22 mouse cellular contexts compared by ENCODE assay signal in the genomic region with DNA sequence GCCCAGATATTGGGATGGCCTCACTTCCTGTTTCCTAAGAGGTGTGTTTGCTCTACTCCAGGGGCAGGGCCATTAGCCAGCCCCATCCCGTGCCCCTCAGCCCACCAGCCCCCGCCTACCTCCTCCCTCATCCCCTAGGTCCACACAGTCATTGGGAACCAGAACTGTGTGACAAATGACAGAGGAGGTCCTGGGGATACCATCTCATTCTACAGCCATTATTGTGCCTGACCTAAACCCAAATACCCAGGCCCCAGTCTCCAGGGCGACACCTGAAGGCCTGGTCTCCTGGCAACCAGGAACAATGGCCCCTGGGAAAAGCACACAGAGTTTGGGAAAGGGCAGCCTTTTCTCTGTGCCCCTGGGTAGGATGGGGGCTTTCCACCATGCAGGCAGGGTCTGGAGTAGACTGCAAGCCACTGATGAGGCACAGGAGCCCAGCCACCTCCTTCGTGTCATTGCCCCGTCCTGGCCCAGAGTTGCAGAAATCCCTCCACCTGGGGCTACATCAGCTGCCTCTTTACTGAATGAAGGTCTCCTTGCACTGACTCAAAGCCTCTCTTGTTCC. TPM values are rescaled to one million over a fixed set of nuclear protein-coding genes. Genes with fewer than 3 reads are reported as not detected.
A peak's percentile ranks its signal among the peaks of the same experiment; 100 is the strongest.
DNase-seq lines count a peak whose midpoint lies in the region; ATAC-seq and TF ChIP-seq lines count a peak whose summit lies in the region.
"Had no signal": no experiment of that assay in that cellular context is flagged by ENCODE, and none has a peak within 500 bp of the region (broad histone marks: within the 10 kb centered on the region; RNA-seq: fewer than 3 reads in every experiment).

No protein-coding gene starts in this region.

- TF ChIP-seq CTCF in hindbrain, postnatal 0 days (IDR thresholded peaks at IDR 0.05; ENCODE audit: low read depth): no peak

- H3K27ac ChIP-seq in hindbrain, embryonic 10.5 days: peak overlapping the region; percentile 84
- no peak overlapping the region for H3K27ac ChIP-seq in hindbrain, postnatal 0 days
- H3K27ac ChIP-seq in hindbrain, embryonic 16.5 days (ENCODE audit: low read depth, low read length): no peak overlapping the region
- peak overlapping the region; percentile 69 for H3K27ac ChIP-seq in neural tube, embryonic 13.5 days (replicated peaks)
- H3K27ac ChIP-seq: embryonic facial prominence, embryonic 15.5 days; gastrocnemius, adult 2 months; limb, embryonic 12.5 days; liver, embryonic 13.5 days had no signal

- H3K9me3 ChIP-seq in hindbrain, embryonic 10.5 days: no peaks in the 10 kb centered on the region
- H3K9me3 ChIP-seq in hindbrain, postnatal 0 days (ENCODE audit: low read length): no peaks in the 10 kb centered on the region
- no peaks in the 10 kb centered on the region for H3K9me3 ChIP-seq in hindbrain, embryonic 16.5 days (ENCODE audit: control insufficient read depth, low read length)
- H3K9me3 ChIP-seq in neural tube, embryonic 13.5 days: no peaks in the 10 kb centered on the region
- H3K9me3 ChIP-seq: embryonic facial prominence, embryonic 15.5 days; limb, embryonic 12.5 days; liver, embryonic 13.5 days; megakaryocyte, embryonic 14.5 days had no signal

- peak overlapping the region; percentile 21; the same call in 1 of the 2 replicates for H3K4me3 ChIP-seq in hindbrain, embryonic 10.5 days
- no peak overlapping the region for H3K4me3 ChIP-seq in hindbrain, postnatal 0 days (ENCODE audit: low read length)
- H3K4me3 ChIP-seq in hindbrain, embryonic 16.5 days (ENCODE audit: low read length): no peak overlapping the region
- H3K4me3 ChIP-seq in neural tube, embryonic 13.5 days: no peak overlapping the region
- H3K4me3 ChIP-seq: embryonic facial prominence, embryonic 15.5 days; gastrocnemius, adult 2 months; limb, embryonic 12.5 days; liver, embryonic 13.5 days; megakaryocyte, embryonic 14.5 days had no signal

- no peak overlapping the region for H3K4me2 ChIP-seq in hindbrain, postnatal 0 days (ENCODE audit: low read depth, low read length)
- no peak overlapping the region for H3K4me2 ChIP-seq in hindbrain, embryonic 16.5 days (ENCODE audit: low read length)
- no peak overlapping the region for H3K4me2 ChIP-seq in neural tube, embryonic 13.5 days
- H3K4me2 ChIP-seq: embryonic facial prominence, embryonic 15.5 days; limb, embryonic 12.5 days; liver, embryonic 13.5 days had no signal

- H3K9ac ChIP-seq in hindbrain, postnatal 0 days (replicated peaks; ENCODE audit: low read length): no peak overlapping the region
- no peak overlapping the region for H3K9ac ChIP-seq in hindbrain, embryonic 16.5 days (ENCODE audit: low read depth, low read length)
- H3K9ac ChIP-seq in neural tube, embryonic 13.5 days: no peak overlapping the region
- H3K9ac ChIP-seq: embryonic facial prominence, embryonic 15.5 days; forebrain, postnatal 0 days; limb, embryonic 12.5 days; liver, embryonic 13.5 days had no signal

- H3K4me1 ChIP-seq in hindbrain, embryonic 10.5 days (replicated peaks): peaks cover 89% of the 10 kb centered on the region
- H3K4me1 ChIP-seq in hindbrain, postnatal 0 days (ENCODE audit: insufficient read depth, low read length): peaks cover 19% of the 10 kb centered on the region
- peaks cover 32% of the 10 kb centered on the region for H3K4me1 ChIP-seq in hindbrain, embryonic 16.5 days (ENCODE audit: control insufficient read depth, insufficient read depth, low read depth, low read length)
- peaks cover 68% of the 10 kb centered on the region for H3K4me1 ChIP-seq in neural tube, embryonic 13.5 days (replicated peaks)
- H3K4me1 ChIP-seq: embryonic facial prominence, embryonic 15.5 days; liver, embryonic 13.5 days had no signal

- no peaks in the 10 kb centered on the region for H3K36me3 ChIP-seq in hindbrain, embryonic 10.5 days
- no peaks in the 10 kb centered on the region for H3K36me3 ChIP-seq in hindbrain, postnatal 0 days (ENCODE audit: insufficient read depth, low read length)
- no peaks in the 10 kb centered on the region for H3K36me3 ChIP-seq in hindbrain, embryonic 16.5 days (ENCODE audit: control insufficient read depth, insufficient read depth, low read length)
- no peaks in the 10 kb centered on the region for H3K36me3 ChIP-seq in neural tube, embryonic 13.5 days
- H3K36me3 ChIP-seq: embryonic facial prominence, embryonic 15.5 days; limb, embryonic 12.5 days; liver, embryonic 13.5 days had no signal

- H3K27me3 ChIP-seq in hindbrain, embryonic 10.5 days (ENCODE audit: insufficient read depth, poor library complexity, severe bottlenecking): peaks cover 92% of the 10 kb centered on the region
- no peaks in the 10 kb centered on the region for H3K27me3 ChIP-seq in hindbrain, postnatal 0 days (ENCODE audit: insufficient read depth, low read length)
- H3K27me3 ChIP-seq in hindbrain, embryonic 16.5 days (replicated peaks; ENCODE audit: control insufficient read depth, insufficient read depth, low read length): no peaks in the 10 kb centered on the region
- H3K27me3 ChIP-seq in neural tube, embryonic 13.5 days: peaks cover 16% of the 10 kb centered on the region
- H3K27me3 ChIP-seq: embryonic facial prominence, embryonic 15.5 days had no signal

- no peak for ATAC-seq in hindbrain, postnatal 0 days
- ATAC-seq in hindbrain, embryonic 16.5 days: peak; percentile 38
- ATAC-seq in neural tube, embryonic 13.5 days (ENCODE audit: low read depth): peak; percentile 41
- ATAC-seq in erythroid progenitor cell, adult 5-6 weeks (replicated peaks; ENCODE audit: low FRiP score, poor library complexity, severe bottlenecking): no peak
- ATAC-seq: forebrain, postnatal 0 days had no signal

- 21% methylated on average over 5 of the region's 5 CpGs for WGBS in hindbrain, embryonic 10.5 days
- 21% methylated on average over 5 of the region's 5 CpGs for WGBS in hindbrain, postnatal 0 days
- 12% methylated on average over 5 of the region's 5 CpGs for WGBS in hindbrain, embryonic 16.5 days
- WGBS in neural tube, embryonic 13.5 days: 14% methylated on average over 5 of the region's 5 CpGs

- peak; percentile 85 for DNase-seq in hindbrain, embryonic 10.5 days (ENCODE audit: low spot score)
- no peak for DNase-seq in hindbrain, postnatal 0 days (ENCODE audit: low spot score)
- peak; percentile 79 for DNase-seq in embryo, embryonic 9.5 days (ENCODE audit: extremely low spot score)
- DNase-seq in urinary bladder, adult 18-20 months (ENCODE audit: low spot score in 2 of 2): no peak
- no peak for DNase-seq in adipocyte (ENCODE audit: low spot score)
- DNase-seq: adrenal gland, postnatal 14 days; cerebellum, adult 11-12 months; cerebellum, postnatal 36 days; forebrain, postnatal 0 days; gastrocnemius, adult 2 months; heart, adult 18-20 months; kidney, adult 18-20 months; kidney, postnatal 10 days; liver, embryonic 13.5 days; right cerebral cortex, postnatal 4 days; thymus, postnatal 4 days had no signal

RNA-seq across cellular contexts. Expression of a gene that starts 44.5 kb away (rescaled TPM):
- polyA plus RNA-seq in hindbrain, embryonic 10.5 days (2016; fragmentation: Nextera tagmentation; extraction: Ambion mirVana): 13.9 and 18.0 TPM in 2 replicates
- 69.2 and 78.5 TPM in 2 replicates for total RNA-seq in hindbrain, postnatal 0 days (2014; rRNA removed)
- polyA plus RNA-seq in hindbrain, postnatal 0 days (2015; fragmentation: Nextera tagmentation; extraction: Ambion mirVana): 10.8 and 13.3 TPM in 2 replicates
- polyA plus RNA-seq in hindbrain, embryonic 16.5 days (2015; fragmentation: Nextera tagmentation; extraction: Ambion mirVana): 17.4 and 23.1 TPM in 2 replicates
- 34.2 and 35.8 TPM in 2 replicates for polyA plus RNA-seq in neural tube, embryonic 13.5 days (2015; fragmentation: Nextera tagmentation; extraction: Ambion mirVana)
- 1.1 and 1.7 TPM in 2 replicates for total RNA-seq in erythroid progenitor cell, adult 5-6 weeks (2015; ENCODE audit: low replicate concordance)
- total RNA-seq in erythroid progenitor cell, adult 5-6 weeks (2017; ENCODE audit: low replicate concordance): 1.0 and 1.6 TPM in 2 replicates

Comparison
In these comparisons a context has a peak if more than half of its experiments do, and no peak if none do; other contexts are left out.
1. DNase-seq: peak in hindbrain, embryonic 10.5 days (single experiment) and embryo, embryonic 9.5 days (single experiment); none in hindbrain, postnatal 0 days (single experiment), urinary bladder, adult 18-20 months (0 of 2) and adipocyte (single experiment).
2. H3K27ac ChIP-seq: peak in hindbrain, embryonic 10.5 days (single experiment) and neural tube, embryonic 13.5 days (single experiment); none in hindbrain, postnatal 0 days (single experiment) and hindbrain, embryonic 16.5 days (single experiment).
3. ATAC-seq: peak in hindbrain, embryonic 16.5 days (single experiment) and neural tube, embryonic 13.5 days (single experiment); none in hindbrain, postnatal 0 days (single experiment) and erythroid progenitor cell, adult 5-6 weeks (single experiment).